Mouse (Mus musculus): ENCODE data around the gene Zfp780b. TPM values are rescaled to one million over a fixed set of nuclear protein-coding genes. Genes with fewer than 3 reads are reported as not detected.
"Not testable (repeated sequence)": the region's sequence is repeated elsewhere in the genome, so short reads cannot be mapped to it uniquely, and the experiment has no call there.

The Zfp780b gene
- polyA plus RNA-seq, 1 experiment from 2014 or later: 28.0 TPM

DNA sequence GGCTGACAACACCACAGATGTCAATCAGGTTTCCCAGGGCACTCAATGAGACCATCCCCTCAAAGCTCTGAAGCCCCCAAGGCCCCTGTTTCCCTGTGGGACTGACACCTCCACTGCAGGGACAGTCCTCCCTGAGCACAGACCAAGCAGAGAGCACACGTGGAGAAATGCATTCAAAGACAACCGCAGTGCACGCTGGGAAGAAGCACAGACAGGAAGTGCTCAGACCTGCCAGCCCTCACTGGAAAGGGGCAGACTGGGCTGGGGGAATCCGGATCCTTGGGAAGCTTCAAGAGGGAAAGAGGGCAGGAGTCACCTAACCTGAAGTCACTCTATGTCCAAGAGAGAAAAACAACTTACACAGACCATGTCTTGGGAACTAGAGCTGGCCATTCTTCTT, 51.9 kb downstream of the Zfp780b start:
- H3K9me3 ChIP-seq; ATAC-seq (ENCODE audit: low read depth); H3K9ac ChIP-seq; H3K4me2 ChIP-seq; H3K4me3 ChIP-seq; H3K27me3 ChIP-seq; H3K27ac ChIP-seq (replicated peaks): not testable (repeated sequence)
- WGBS: 45% methylated on average over 4 of the region's 4 CpGs
- Histone ChIP-seq H3K4me1 (replicated peaks) (peaks cover 14% of the 10 kb centered on the region), H3K36me3 (peaks cover 32% of the 10 kb centered on the region)

DNA sequence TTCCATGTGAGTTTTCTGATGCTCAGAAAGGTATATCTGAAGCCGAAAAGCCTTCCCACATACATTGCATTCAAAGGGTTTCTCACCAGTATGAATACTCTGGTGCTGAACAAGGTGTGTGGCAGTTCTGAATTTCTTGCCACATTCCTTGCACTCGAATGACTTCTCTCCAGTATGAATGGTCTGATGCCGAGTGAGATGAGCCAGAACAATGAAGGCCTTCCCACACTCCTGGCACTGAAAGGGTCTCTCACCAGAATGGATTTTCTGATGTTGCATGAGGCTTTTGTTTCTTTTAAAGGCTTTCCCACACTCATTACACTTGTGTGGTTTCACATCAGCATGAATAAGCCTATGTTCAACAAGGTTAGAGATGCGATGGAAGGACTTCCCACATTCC, 68.0 kb downstream of the Zfp780b start:
- H3K27me3 ChIP-seq; H3K9ac ChIP-seq; H3K4me3 ChIP-seq; H3K27ac ChIP-seq (replicated peaks); H3K4me1 ChIP-seq (replicated peaks); ATAC-seq (ENCODE audit: low read depth); H3K4me2 ChIP-seq: not testable (repeated sequence)
- Histone ChIP-seq H3K36me3 (peaks cover 69% of the 10 kb centered on the region), H3K9me3 (peaks cover 26% of the 10 kb centered on the region)
- 50% methylated on average over 4 of the region's 4 CpGs for WGBS

Other genes with a start within 250 kb of the Zfp780b start
- gene Zfp60, start 247.8 kb downstream of the Zfp780b start, polyA plus RNA-seq (2015; fragmentation: Nextera tagmentation; extraction: Ambion mirVana): 104 and 121 TPM in 2 replicates
- 2.3 and 2.9 TPM in 2 replicates for gene Zfp626, start 172.0 kb downstream of the Zfp780b start, polyA plus RNA-seq (2015; fragmentation: Nextera tagmentation; extraction: Ambion mirVana)
- gene Zfp59, start 140.6 kb downstream of the Zfp780b start, polyA plus RNA-seq (2015; fragmentation: Nextera tagmentation; extraction: Ambion mirVana): 10.5 TPM in 2 replicates
- 1.4 and 1.5 TPM in 2 replicates for gene Zfp607a, start 121.6 kb downstream of the Zfp780b start, polyA plus RNA-seq (2015; fragmentation: Nextera tagmentation; extraction: Ambion mirVana)
- 15.0 and 16.1 TPM in 2 replicates for gene Zfp974, start 49.7 kb downstream of the Zfp780b start, polyA plus RNA-seq (2015; fragmentation: Nextera tagmentation; extraction: Ambion mirVana)
- 4.9 and 5.5 TPM in 2 replicates for gene Zfp850, start 34.9 kb upstream of the Zfp780b start, polyA plus RNA-seq (2015; fragmentation: Nextera tagmentation; extraction: Ambion mirVana)
- gene Psmc4, start 70.9 kb upstream of the Zfp780b start, polyA plus RNA-seq (2015; fragmentation: Nextera tagmentation; extraction: Ambion mirVana): 292 and 295 TPM in 2 replicates
- gene Fcgbp, start 92.1 kb upstream of the Zfp780b start, polyA plus RNA-seq (2015; fragmentation: Nextera tagmentation; extraction: Ambion mirVana): 0.14 TPM in 1 of 2 replicates, not detected in the other
- gene 9530053A07Rik, start 150.3 kb upstream of the Zfp780b start, polyA plus RNA-seq (2015; fragmentation: Nextera tagmentation; extraction: Ambion mirVana): 0.06 and 0.07 TPM in 2 replicates
- gene Fbl, start 190.5 kb upstream of the Zfp780b start, polyA plus RNA-seq (2015; fragmentation: Nextera tagmentation; extraction: Ambion mirVana): 81.3 and 97.9 TPM in 2 replicates
- gene Dyrk1b, start 200.3 kb upstream of the Zfp780b start, polyA plus RNA-seq (2015; fragmentation: Nextera tagmentation; extraction: Ambion mirVana): 15.6 and 16.0 TPM in 2 replicates

Measured in neural tube, embryonic 13.5 days (tissue).